Mouse (Mus musculus) thymus, adult 2 months (tissue): ENCODE results near the gene Anks1.

Experiments used
- CTCF ChIP-seq: fragments of 200-500 bp; IDR thresholded peaks from 2 replicates; pipeline ENCODE4 v1.5.1; 2012; ENCODE audit warnings: mild to moderate bottlenecking, control low read depth, low read length, moderate library complexity, borderline replicate concordance; ENCODE audit not compliant: control insufficient read depth, poor library complexity, insufficient read depth; ENCODE audit errors: extremely low read depth
- POLR2A ChIP-seq: fragments of 200-500 bp; IDR thresholded peaks from 2 replicates; pipeline ENCODE4 v1.6.1; 2012; ENCODE audit warnings: mild to moderate bottlenecking, low read length, control low read depth, moderate library complexity; ENCODE audit not compliant: control insufficient read depth, poor library complexity, insufficient read depth; ENCODE audit errors: extremely low read depth

DNA sequence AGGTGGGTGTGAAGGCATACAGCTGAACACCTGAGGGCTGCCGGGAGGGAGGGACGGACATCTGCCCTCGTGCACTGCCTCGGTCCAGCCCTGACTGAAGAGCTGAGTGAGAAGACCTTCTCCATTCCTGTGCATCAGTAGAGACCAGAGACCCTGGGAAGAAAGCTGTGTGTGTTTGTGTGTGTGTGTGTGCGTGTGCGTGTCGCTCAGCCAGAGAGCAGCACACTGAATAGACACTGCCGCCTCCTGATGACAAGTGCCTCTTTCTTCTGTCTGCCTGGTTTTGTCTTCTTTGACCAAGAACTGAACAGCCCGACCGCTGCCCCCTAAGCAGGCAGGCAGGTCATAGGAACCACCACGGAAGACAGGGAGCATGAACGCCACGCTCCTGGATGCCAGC is 132.2 kb downstream of the Anks1 start:
- no peak for TF ChIP-seq CTCF
- TF ChIP-seq POLR2A: no peak
